Mouse (Mus musculus): Measurements from ENCODE around the gene Gm8159.
"Not testable (repeated sequence)": the region's sequence is repeated elsewhere in the genome, so short reads cannot be mapped to it uniquely, and the experiment has no call there.

Gm8159 gene

DNA sequence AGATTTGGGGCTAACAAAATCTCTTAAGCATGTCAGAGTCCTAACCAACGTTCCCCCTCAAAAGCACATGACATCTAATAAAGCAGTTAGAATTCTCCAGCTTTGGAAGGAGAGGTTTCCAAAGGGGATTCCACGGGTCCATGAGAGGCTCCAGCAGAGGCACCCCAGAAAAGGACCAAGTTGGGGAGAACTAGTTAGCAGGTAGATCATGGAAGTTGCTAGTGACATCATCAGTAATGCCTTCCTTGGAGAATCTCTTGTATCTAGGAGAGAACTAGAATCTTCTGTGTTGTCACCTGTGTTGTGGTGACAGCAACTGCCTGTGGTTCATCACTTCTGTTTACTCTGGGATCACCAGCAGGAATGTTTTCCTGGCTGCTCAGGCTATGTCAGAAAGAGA lies at the start of gene Gm8159:
Gm8159 (plus strand) TSS at position 301 of the 400 bp plus-strand sequence.
- DNase-seq (ENCODE audit: low spot score in 2 of 2), result not testable (repeated sequence)

DNA sequence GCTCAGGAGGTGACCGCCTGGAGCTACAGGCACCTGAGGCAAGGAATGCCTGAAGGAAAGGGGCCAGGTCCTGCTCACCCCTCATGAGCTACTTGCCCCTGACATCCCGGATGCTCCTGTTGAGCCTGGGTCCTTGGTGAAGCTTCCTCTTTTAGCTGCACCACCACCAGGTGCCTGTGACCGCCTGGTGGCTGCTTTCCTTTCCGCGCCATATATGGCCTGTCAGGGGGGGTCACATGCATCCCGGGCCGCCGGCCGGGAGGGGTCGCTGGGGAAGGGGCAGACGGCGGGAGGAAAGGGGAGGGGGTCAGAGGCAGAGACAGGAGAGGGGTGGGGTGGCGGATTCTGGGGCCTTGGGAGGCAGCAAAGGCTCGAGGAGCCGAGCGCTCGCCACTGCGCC lies 17.2 kb downstream of the Gm8159 start:
- peak in 1 of 2 experiments; percentile 15 for DNase-seq (ENCODE audit: low spot score in 2 of 2)

DNA sequence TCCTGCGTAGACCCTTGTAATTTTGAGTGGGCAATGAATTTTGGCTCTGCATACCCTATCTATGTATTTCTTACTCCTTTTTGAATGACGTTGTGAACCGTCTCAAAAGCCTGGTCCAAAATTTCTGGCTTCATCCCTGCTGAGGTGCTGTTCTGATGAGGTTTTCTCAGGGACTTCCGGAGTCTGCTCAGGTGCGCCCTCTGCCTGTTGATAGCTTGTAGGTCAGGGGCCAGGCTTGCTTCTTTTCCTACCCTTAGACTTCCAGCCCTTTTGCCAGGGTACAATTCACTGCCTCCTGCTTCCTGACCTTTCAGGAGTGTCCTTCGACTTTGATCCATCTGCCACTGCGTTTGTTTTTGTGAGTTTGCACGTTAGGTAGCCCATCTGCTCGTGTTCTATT lies 18.2 kb downstream of the Gm8159 start:
- DNase-seq (ENCODE audit: low spot score in 2 of 2), result peak in 1 of 2 experiments; percentile 51

DNA sequence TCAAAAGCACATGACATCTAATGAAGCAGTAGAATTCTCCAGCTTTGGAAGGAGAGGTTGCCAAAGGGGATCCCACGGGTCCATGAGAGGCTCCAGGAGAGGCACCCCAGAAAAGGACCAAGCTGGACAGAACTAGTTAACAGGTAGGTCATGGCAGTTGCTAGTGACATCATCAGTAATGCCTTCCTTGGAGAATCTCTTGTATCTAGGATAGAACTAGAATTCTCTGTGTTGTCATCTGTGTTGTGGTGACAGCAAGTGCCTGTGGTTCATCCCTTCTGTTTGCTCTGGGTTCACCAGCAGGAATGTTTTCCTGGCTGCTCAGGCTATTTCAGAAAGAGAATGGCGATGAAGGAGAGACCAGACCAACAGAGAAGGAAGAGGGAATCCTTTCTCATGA lies 31.7 kb downstream of the Gm8159 start, which contains the start of gene Gm3239:
Gm3239 (plus strand) TSS at position 301 of the 400 bp plus-strand sequence.
- DNase-seq (ENCODE audit: low spot score in 2 of 2), result not testable (repeated sequence)

Data from left cerebral cortex, adult 9 months (tissue).